Mouse (Mus musculus) ES-Bruce4 (cell line): Measurements from ENCODE around the gene Sde2. TPM values are rescaled to one million over a fixed set of nuclear protein-coding genes. Genes with fewer than 3 reads are reported as not detected.
A peak's percentile ranks its signal among the peaks of the same experiment; 100 is the strongest.

Experiments
- H3K27ac ChIP-seq: 2 replicates; pipeline ENCODE4 v1.5.1; 2012; ENCODE audit warnings: low read length, inconsistent platforms; ENCODE audit not compliant: insufficient read depth
- H3K27me3 ChIP-seq: 2 replicates; pipeline ENCODE4 v1.6.1; 2012; ENCODE audit warnings: mild to moderate bottlenecking, low read length, inconsistent platforms; ENCODE audit not compliant: control insufficient read depth, poor library complexity, insufficient read depth, severe bottlenecking
- H3K36me3 ChIP-seq: 2 replicates; pipeline ENCODE4 v1.6.1; 2012; ENCODE audit warnings: inconsistent platforms, mild to moderate bottlenecking, low read length, moderate library complexity; ENCODE audit not compliant: control insufficient read depth, poor library complexity, insufficient read depth, severe bottlenecking
- H3K4me1 ChIP-seq: one replicate; pipeline ENCODE4 v1.8.1; 2011; ENCODE audit warnings: low read length; ENCODE audit not compliant: control insufficient read depth, insufficient read depth
- H3K4me3 ChIP-seq: 2 replicates; pipeline ENCODE4 v1.5.1; 2011; ENCODE audit warnings: low read depth, mild to moderate bottlenecking, low read length
- H3K9ac ChIP-seq: 2 replicates; pipeline ENCODE4 v1.6.1; 2012; ENCODE audit warnings: low read depth, mild to moderate bottlenecking, inconsistent platforms; ENCODE audit not compliant: poor library complexity, severe bottlenecking
- H3K9me3 ChIP-seq: replicated peaks from 2 replicates; pipeline ENCODE4 v1.6.1; 2012; ENCODE audit warnings: mild to moderate bottlenecking, low read length, inconsistent platforms; ENCODE audit not compliant: control insufficient read depth, poor library complexity, insufficient read depth, severe bottlenecking
- CTCF ChIP-seq: IDR thresholded peaks from one replicate; pipeline ENCODE4 v1.8.1; 2011; ENCODE audit warnings: low read depth, low read length
- EP300 ChIP-seq: IDR thresholded peaks from 2 replicates; pipeline ENCODE4 v1.6.1; 2011; ENCODE audit warnings: low read depth, low read length; ENCODE audit not compliant: insufficient read depth
- POLR2A ChIP-seq: IDR thresholded peaks from one replicate; pipeline ENCODE4 v1.8.1; 2011; ENCODE audit warnings: low read length; ENCODE audit not compliant: insufficient read depth
- polyA plus RNA-seq: library from polyadenylated mRNA; stranded (reverse); fragments of >200 nt; gene quantifications from 2 replicates; pipeline ENCODE4 v1.2.4, GENCODE M21; 2011; ENCODE audit warnings: low read depth; ENCODE audit not compliant: missing spikeins, insufficient read depth, insufficient read length

Sde2 gene
- 35.0 and 36.6 TPM in 2 replicates for polyA plus RNA-seq

DNA sequence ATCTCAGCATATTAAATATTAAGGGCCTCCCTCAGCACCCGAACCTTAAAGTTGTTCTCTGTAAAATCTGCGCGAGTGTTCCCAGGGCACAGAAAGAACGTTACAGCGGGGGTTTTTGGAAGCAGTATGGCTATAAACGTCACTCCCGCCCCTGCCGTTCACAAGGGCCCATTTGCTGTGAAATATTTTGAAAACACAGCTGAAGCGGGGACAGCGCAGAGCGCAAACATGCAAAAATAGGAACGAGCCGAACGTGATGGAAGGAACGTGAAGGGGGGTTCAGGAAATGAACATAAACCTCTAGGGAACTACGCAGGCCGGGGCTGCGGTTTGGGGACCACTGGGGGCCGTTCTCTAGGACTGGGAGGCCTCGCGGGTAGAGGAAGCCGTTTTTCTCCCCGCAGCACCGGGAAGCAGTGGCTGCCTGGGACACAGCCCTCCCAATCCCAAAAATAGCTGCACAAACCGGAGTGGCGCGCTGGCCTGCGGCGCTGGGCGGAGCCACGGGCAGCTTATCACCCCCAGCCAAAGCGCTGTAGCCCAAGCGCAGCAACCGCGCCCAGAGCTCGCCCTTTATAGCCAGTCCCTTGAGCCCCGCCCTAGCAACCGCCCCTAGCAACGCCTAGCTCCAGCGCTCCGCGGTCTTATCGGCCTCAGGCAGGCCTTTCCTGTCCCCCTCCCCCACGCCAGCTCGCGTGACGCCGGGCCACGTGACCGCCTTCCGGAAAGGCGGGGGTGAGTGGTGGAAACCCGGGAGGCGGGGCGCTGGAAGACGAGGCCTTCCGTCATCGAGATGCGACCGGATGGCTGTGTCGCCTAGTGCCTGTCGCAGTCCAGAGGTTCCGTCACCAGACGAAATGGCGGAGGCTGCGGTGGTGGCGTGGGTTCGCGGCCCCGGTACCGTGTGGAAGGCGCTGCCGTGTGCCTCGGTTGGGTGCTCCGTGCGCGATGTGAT, at the start of gene Sde2:
Sde2 (plus strand) TSS at position 812 of the 955 bp plus-strand sequence.
- Histone ChIP-seq H3K4me1 (no peaks in the 10 kb centered on the region), H3K27me3 (no peaks in the 10 kb centered on the region), H3K4me3 (peak within 1 kb of the TSS; percentile 81), H3K27ac (peak within 1 kb of the TSS; percentile 85), H3K9ac (peak within 1 kb of the TSS; percentile 81), H3K36me3 (peaks cover 15% of the 10 kb centered on the region), H3K9me3 (no peaks in the 10 kb centered on the region)
- peak; percentile 94 for TF ChIP-seq EP300
- no peak for TF ChIP-seq CTCF
- TF ChIP-seq POLR2A: peak; percentile 97

DNA sequence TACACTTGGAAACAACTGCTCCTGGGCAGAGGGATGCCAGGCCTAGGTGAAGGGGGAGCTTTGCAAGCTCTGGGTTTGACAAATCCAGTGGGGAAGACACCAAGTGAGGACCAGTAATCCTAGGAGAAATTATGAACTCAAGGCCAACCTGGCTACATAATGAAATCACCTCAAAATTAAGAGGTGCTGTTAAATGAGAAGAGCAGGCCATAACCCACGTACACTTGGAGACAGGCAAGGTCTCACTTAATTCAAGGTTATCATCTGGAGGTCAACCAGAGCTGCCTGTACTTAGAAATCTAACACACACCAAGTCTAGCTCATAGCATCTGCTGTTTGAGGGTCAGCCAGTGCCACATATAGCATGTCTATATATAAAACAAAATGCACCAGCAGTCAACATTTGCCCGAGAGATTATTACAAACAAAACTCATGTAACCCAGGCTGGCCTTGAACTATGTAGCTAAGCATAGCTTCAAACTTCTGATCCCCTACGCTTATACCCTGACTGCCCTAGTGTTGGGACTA, 49.4 kb upstream of the Sde2 start:
- H3K27me3 ChIP-seq: no peaks in the 10 kb centered on the region
- no peak overlapping the region for H3K27ac ChIP-seq
- no peak overlapping the region for H3K9ac ChIP-seq
- H3K4me3 ChIP-seq: no peak overlapping the region
- H3K36me3 ChIP-seq: peaks cover 32% of the 10 kb centered on the region
- H3K9me3 ChIP-seq: no peaks in the 10 kb centered on the region
- no peaks in the 10 kb centered on the region for H3K4me1 ChIP-seq
- TF ChIP-seq EP300 (no peak), CTCF (no peak), POLR2A (no peak)

DNA sequence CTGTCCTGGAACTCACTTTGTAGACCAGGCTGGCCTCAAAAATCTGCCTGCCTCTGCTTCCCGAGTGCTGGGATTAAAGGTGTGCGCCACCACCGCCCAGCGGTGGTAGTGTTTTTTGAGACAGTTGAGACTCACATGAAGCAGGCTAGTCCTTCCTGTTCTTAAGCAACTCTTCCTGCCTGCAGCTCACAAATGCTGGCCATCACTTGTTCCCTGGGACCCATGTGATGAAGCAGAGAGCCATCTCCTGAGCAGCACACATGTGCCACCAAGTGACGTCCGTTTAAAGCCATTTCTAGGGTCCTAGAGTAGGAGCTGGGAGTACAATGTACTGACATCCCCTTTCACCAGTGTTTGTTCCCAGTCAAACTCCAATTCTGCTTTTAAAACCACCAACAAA, 47.0 kb upstream of the Sde2 start:
- Histone ChIP-seq H3K9me3 (no peaks in the 10 kb centered on the region), H3K4me1 (no peaks in the 10 kb centered on the region), H3K9ac (no peak overlapping the region), H3K27ac (no peak overlapping the region), H3K27me3 (no peaks in the 10 kb centered on the region), H3K4me3 (no peak overlapping the region), H3K36me3 (peaks cover 51% of the 10 kb centered on the region)
- TF ChIP-seq EP300 (no peak), POLR2A (no peak), CTCF (no peak)

DNA sequence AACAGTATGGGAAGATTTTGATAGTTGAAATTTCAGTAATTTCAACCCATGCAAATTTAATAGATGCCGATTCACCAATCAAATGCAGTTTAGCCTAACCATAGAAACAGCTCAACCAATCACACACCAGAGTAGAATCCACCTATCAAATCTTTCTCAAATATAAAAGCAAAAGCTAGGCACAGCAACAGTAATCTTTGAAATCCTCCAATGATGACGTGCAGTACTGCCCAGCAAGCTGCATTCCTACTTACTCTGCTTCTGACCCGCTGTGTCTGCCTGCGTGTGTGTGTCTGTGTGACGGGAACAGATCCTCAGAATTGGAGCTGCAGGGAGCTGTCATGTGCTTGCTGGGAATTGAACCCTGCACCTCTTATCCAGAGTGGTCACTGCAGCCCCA, 42.1 kb upstream of the Sde2 start:
- TF ChIP-seq CTCF: no peak
- TF ChIP-seq POLR2A: no peak
- no peak for TF ChIP-seq EP300
- Histone ChIP-seq H3K9ac (no peak overlapping the region), H3K4me3 (no peak overlapping the region), H3K36me3 (peaks cover 63% of the 10 kb centered on the region), H3K27me3 (no peaks in the 10 kb centered on the region), H3K27ac (no peak overlapping the region), H3K9me3 (no peaks in the 10 kb centered on the region), H3K4me1 (no peaks in the 10 kb centered on the region)

DNA sequence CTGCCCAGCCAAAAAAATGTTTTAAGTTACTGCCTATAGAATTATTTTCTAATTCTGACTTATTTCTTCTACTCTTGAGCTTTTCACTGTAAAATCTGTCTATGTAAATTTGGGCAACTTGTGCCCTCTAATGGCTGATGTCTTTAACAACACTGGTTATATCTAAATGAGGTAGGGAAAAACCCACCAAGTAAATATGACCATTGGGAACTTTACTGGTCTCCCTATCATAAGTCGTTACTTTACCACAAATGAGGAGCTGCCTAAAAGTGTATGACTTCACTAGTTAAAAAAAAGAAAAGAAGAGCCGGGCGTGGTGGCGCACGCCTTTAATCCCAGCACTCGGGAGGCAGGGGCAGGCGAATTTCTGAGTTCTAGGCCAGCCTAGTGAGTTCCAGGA, 40.0 kb upstream of the Sde2 start:
- TF ChIP-seq CTCF (no peak), EP300 (no peak), POLR2A (no peak)
- H3K27ac ChIP-seq: no peak overlapping the region
- H3K9ac ChIP-seq: no peak overlapping the region; the same call in 1 of the 2 replicates
- peaks cover 43% of the 10 kb centered on the region for H3K36me3 ChIP-seq
- H3K4me3 ChIP-seq: no peak overlapping the region
- H3K4me1 ChIP-seq: no peaks in the 10 kb centered on the region
- no peaks in the 10 kb centered on the region for H3K27me3 ChIP-seq
- no peaks in the 10 kb centered on the region for H3K9me3 ChIP-seq
